Mouse (Mus musculus): Measurements from ENCODE around the gene Ghsr.

DNA sequence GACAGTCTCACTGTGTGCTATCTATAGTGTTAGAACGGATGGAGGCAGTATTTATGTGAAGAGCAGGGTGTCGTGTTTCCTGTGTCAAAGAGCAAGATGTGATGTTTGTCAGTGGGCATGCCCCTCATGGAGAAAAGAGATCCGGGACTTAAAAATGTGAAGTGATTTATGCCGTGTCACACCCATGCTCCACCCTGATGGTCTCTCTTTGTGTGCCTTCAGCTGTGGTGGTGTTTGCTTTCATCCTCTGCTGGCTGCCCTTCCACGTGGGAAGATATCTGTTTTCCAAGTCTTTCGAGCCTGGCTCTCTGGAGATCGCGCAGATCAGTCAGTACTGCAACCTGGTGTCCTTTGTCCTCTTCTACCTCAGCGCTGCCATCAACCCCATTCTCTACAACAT is 3.2 kb downstream of the Ghsr start:
- TF ChIP-seq CTCF (IDR thresholded peaks at IDR 0.05; ENCODE audit: control insufficient read depth, insufficient read depth, insufficient read length) (no peak), USF1 (IDR thresholded peaks at IDR 0.05; ENCODE audit: low read depth) (no peak), MYOD1 (IDR thresholded peaks at IDR 0.05; ENCODE audit: control insufficient read depth, insufficient read length, low read depth) (no peak), CEBPB (IDR thresholded peaks at IDR 0.05; ENCODE audit: low read depth) (no peak), MAX (IDR thresholded peaks at IDR 0.05) (no peak), FOSL1 (IDR thresholded peaks at IDR 0.05; ENCODE audit: insufficient read depth, low read length, poor library complexity, severe bottlenecking) (no peak), MYOG (IDR thresholded peaks at IDR 0.05; ENCODE audit: control insufficient read depth, extremely low read depth, insufficient read length) (no peak)

Measured in C2C12 (cell line).